Mouse (Mus musculus) MEL-GATA-1-ER (cell line): ENCODE data around the gene Elf4.

Experiments used
- DNase-seq: peaks from one replicate; pipeline ENCODE4 v3.0.0-alpha.2; 2012; ENCODE audit warnings: low read depth; ENCODE audit errors: extremely low read depth

Gene Elf4

DNA sequence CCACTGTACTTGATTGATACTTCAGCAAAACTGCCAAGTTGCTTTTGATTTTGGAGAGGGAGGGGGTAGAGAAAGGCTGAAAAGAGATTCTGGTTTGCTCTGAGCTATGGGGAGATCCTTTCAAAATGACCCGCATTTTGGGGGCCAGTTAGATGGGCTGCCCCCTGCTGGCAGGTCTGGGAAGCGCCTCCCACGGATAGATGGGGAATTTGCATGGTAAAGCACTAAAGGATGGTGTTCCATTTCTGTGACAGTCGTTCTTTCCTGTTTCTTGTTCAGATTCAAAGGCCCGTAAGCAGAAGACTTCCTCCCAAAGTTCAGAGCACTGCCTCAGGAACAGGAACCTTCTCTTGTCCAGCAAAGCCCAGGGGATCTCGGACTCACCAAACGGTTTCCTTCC lies 79.3 kb downstream of the Elf4 start:
- DNase-seq, result no peak

DNA sequence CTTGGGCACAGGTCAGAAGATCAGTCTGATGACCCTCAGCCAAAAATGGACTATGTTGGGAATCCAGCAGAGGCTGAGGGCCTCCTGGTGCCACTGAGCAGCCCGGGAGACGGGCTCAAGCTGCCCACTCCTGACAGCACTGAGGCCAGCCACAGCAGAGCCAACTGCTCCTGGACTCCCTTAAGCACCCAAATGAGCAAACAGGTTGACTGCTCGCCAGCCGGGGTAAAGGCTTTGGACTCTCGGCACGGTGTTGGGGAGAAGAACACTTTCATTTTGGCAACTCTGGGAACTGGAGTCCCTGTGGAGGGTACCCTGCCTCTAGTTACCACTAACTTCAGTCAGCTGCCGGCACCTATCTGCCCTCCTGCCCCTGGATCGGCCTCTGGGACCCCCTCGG lies 95.1 kb downstream of the Elf4 start:
- DNase-seq, result no peak

DNA sequence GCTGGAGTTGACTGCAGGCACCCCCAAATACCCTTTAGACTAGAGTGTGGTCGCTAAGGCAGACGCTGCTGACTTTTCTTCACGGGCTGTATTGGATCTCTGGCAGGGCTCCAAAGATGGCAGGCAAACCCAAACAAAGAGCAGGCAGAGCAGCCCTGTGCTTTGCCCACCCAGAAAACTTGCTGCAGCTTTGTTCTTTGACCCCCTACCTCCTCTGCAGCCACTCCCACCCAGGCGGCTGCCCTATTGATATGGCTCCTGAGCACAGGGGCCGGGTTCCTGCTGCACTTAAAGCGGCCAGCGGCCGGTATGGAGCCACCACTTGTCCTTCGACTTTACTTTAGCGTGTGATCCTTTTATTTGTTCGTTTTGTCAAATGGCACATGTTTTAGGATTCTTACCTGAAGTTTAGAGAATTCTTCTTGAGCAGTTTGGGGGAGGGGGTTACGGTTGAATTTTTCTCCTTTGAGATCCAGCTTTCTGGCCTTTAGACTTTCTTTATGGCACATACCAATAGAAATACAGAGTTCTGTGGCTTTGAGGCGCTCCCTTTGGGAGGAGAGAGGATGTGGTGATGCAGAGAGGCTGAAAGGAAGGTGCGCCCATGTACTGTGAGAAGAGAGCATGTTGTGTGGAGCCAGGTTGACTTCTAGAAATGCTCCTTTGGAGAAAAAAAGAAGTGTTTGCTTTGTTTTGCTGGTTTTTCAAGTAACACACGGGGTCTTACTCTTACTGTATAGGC lies 96.9 kb downstream of the Elf4 start:
- DNase-seq, result no peak
